Mouse (Mus musculus): ENCODE data around the gene Borcs6. TPM values are rescaled to one million over a fixed set of nuclear protein-coding genes. Genes with fewer than 3 reads are reported as not detected.

Gene Borcs6
- polyA plus RNA-seq, 1 experiment from 2014 or later, result 11.1 TPM

GRCm38 (mm10) chr11:69035411-69035810 lies 24.1 kb upstream of the Borcs6 start:
- no peak for ATAC-seq (ENCODE audit: low FRiP score)
- 70% methylated on average over 9 of the region's 9 CpGs for WGBS
- H3K9me3 ChIP-seq, result no peaks in the 10 kb centered on the region
- no peaks in the 10 kb centered on the region for H3K27me3 ChIP-seq
- H3K4me1 ChIP-seq, result peaks cover 28% of the 10 kb centered on the region
- peak overlapping the region; percentile 55; the same call in 1 of the 2 replicates for H3K4me3 ChIP-seq (replicated peaks)
- no peak overlapping the region; the same call in 1 of the 2 replicates for H3K9ac ChIP-seq
- peak overlapping the region; percentile 53 for H3K4me2 ChIP-seq
- peak overlapping the region; percentile 79 for H3K27ac ChIP-seq
- H3K36me3 ChIP-seq (replicated peaks), result peaks cover 56% of the 10 kb centered on the region

DNA sequence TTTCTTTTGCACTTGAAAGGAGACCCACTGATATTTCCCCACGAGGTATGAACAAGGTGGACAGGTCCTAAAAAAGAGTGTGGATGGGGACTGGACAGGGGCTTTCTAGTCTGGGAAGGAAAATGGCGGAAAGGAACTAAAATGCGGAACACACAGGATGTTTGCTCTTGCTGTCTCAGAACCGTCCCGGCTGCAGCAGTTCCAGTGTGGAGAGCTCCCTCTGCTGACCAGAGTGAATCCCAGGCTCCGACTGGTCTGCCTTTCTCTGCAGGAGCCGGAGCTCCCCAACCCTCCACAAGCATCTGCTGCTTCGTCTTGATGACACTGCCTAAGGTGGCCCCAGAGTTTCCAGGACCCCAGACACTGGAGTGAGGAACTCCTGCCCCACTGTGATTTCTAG lies 23.7 kb upstream of the Borcs6 start:
- Histone ChIP-seq H3K4me1 (peaks cover 28% of the 10 kb centered on the region), H3K27ac (peak overlapping the region; percentile 79), H3K27me3 (no peaks in the 10 kb centered on the region), H3K9ac (no peak overlapping the region; the same call in 1 of the 2 replicates), H3K4me2 (peak overlapping the region; percentile 53), H3K9me3 (no peaks in the 10 kb centered on the region), H3K36me3 (replicated peaks) (peaks cover 51% of the 10 kb centered on the region), H3K4me3 (replicated peaks) (peak overlapping the region; percentile 55)
- 4% methylated on average over 8 of the region's 8 CpGs for WGBS
- peak; percentile 39 for ATAC-seq (ENCODE audit: low FRiP score)

- Histone ChIP-seq H3K9me3 (no peaks in the 10 kb centered on the region), H3K9ac (peak overlapping the region; percentile 57), H3K36me3 (replicated peaks) (peaks cover 43% of the 10 kb centered on the region), H3K27ac (peak overlapping the region; percentile 84), H3K4me2 (peak overlapping the region; percentile 53), H3K4me3 (replicated peaks) (peak overlapping the region; percentile 55), H3K4me1 (peaks cover 28% of the 10 kb centered on the region), H3K27me3 (no peaks in the 10 kb centered on the region)
- ATAC-seq (ENCODE audit: low FRiP score), result no peak
- 11% methylated on average over 20 of the region's 20 CpGs for WGBS
Measured at GRCm38 (mm10) chr11:69036486-69037230, 22.9 kb upstream of the Borcs6 start.

GRCm38 (mm10) chr11:69037231-69038061 lies 22.1 kb upstream of the Borcs6 start:
- H3K36me3 ChIP-seq (replicated peaks), result peaks cover 37% of the 10 kb centered on the region
- H3K9ac ChIP-seq, result peak overlapping the region; percentile 57
- H3K27ac ChIP-seq, result peak overlapping the region; percentile 84
- peak; percentile 24; the same call in 1 of the 2 replicates for ATAC-seq (ENCODE audit: low FRiP score)
- peak overlapping the region; percentile 53 for H3K4me2 ChIP-seq
- peaks cover 28% of the 10 kb centered on the region for H3K4me1 ChIP-seq
- H3K4me3 ChIP-seq (replicated peaks), result peak overlapping the region; percentile 55
- no peaks in the 10 kb centered on the region for H3K9me3 ChIP-seq
- H3K27me3 ChIP-seq, result no peaks in the 10 kb centered on the region
- under 1% methylated on average over 34 of the region's 34 CpGs for WGBS

DNA sequence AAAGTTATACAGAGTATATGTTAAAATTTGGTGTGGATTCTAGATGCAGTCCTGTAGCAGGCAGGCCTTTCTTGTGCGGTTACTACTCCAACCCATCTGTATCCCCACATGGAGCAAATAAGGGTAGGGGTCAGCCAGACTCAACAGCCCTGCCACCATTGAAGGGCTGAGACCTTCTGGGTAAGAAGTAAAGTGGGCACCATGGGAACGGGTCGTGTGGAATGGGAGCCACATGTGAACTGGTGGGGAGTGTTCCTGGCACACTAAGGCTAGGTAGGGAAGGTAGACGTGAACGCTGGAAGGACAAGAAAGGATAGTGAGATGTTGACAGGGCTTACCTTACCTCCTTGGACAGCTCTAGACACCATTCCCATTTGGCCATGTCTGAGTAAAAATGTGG lies 21.3 kb upstream of the Borcs6 start:
- Histone ChIP-seq H3K9me3 (no peaks in the 10 kb centered on the region), H3K9ac (no peak overlapping the region), H3K4me1 (peaks cover 28% of the 10 kb centered on the region), H3K27me3 (no peaks in the 10 kb centered on the region), H3K4me3 (replicated peaks) (no peak overlapping the region; the same call in 1 of the 2 replicates), H3K36me3 (replicated peaks) (peaks cover 29% of the 10 kb centered on the region), H3K4me2 (no peak overlapping the region), H3K27ac (no peak overlapping the region)
- ATAC-seq (ENCODE audit: low FRiP score), result no peak
- 73% methylated on average over 5 of the region's 5 CpGs for WGBS

DNA sequence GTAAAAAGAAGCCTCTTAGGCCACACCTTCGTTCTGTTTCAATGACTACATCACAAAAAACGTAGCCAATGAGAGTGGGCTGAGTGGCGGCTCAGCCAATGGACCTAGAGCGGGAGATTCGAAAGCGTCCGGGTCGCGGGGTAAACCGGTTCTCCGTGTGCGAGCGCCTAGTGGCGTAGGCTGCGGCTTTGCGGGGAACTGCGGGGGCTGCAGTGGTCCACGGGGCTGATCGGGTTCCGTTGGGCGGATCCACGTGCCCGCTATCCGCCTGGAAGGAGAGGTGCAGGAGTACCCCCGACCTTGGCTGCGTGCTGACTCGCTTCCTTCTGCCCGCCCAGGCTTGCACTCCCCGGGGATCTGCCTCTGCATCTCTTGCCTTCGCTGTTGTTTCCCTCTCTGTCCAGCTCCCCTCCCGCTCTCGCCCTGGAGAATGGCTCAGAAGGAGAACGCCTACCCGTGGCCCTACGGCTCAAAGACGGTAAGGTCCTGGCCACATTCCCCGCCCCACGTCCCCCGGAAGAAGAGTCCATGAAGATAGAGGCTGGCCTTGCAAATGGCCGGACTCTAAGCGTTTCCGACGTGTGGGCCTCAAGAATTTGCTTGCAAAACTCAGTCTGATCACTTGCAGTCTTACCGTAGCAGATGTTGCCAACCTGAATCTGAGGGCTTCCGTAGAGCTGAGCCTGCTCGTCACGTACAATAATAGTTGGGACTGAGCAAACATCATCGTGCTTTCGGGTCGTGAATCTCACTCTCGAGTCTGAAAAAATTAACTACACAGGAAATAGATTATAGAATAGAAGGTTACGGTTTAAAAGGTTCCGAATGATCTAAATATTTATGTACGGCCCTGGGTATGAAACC lies 13.8 kb upstream of the Borcs6 start, which contains the start of gene Aurkb:
Aurkb (plus strand) TSS at position 117 of the 864 bp plus-strand sequence.
- ATAC-seq (ENCODE audit: low FRiP score), result peak; percentile 79
- peaks cover 36% of the 10 kb centered on the region for H3K4me1 ChIP-seq
- H3K4me3 ChIP-seq (replicated peaks), result peak within 1 kb of the TSS; percentile 75
- H3K27me3 ChIP-seq, result no peaks in the 10 kb centered on the region
- peaks cover 34% of the 10 kb centered on the region for H3K36me3 ChIP-seq (replicated peaks)
- H3K9me3 ChIP-seq, result no peaks in the 10 kb centered on the region
- H3K4me2 ChIP-seq, result peak within 1 kb of the TSS; percentile 75
- 1% methylated on average over 48 of the region's 54 CpGs for WGBS
- H3K9ac ChIP-seq, result peak within 1 kb of the TSS; percentile 84
- peak within 1 kb of the TSS; percentile 89 for H3K27ac ChIP-seq

DNA sequence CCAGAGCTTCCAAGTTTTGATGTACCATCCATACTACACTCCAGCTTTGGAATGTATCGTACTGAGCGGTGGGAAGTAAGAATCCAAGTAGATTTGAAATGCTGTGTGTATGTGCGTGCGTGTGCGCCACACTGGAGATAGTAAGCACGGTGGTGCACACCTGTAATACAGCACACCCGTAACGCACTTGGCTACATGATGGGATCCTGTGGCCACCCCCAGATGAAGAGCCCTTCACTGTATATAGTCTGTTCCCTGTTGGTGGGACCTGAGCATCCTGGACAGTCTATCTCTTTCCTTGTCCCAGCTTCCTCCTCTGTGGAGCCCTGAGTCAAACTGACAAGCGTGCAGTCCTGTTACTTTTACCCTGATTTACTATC lies 13.1 kb upstream of the Borcs6 start:
- WGBS, result 23% methylated on average over 9 of the region's 9 CpGs
- Histone ChIP-seq H3K4me2 (peak overlapping the region; percentile 75), H3K4me3 (replicated peaks) (peak overlapping the region; percentile 75), H3K9me3 (no peaks in the 10 kb centered on the region), H3K36me3 (replicated peaks) (peaks cover 39% of the 10 kb centered on the region), H3K27me3 (no peaks in the 10 kb centered on the region), H3K27ac (0 out of 2 replicates have a peak overlapping the region, but pooled peaks have one; percentile 5), H3K4me1 (peaks cover 39% of the 10 kb centered on the region), H3K9ac (peak overlapping the region; percentile 84)
- ATAC-seq (ENCODE audit: low FRiP score), result no peak

DNA sequence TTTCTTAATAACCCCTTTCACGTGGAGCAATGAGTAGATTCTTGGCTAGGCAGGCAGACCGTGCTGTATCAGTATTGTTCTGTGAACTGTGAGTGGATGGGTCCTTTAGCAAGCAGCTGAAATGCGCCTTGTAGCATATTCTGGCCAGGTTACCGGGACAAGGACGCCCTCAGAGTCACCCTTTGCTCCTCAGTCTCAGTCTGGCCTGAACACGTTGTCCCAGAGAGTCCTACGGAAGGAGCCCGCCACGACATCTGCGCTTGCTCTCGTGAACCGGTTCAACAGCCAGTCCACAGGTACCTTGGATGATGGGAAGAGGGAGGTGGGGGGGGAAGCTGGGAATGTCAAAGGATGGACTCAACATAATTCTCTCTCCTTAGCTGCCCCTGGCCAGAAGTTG lies 11.9 kb upstream of the Borcs6 start:
- H3K36me3 ChIP-seq (replicated peaks), result peaks cover 44% of the 10 kb centered on the region
- H3K4me1 ChIP-seq, result peaks cover 39% of the 10 kb centered on the region
- no peak for ATAC-seq (ENCODE audit: low FRiP score)
- H3K9me3 ChIP-seq, result no peaks in the 10 kb centered on the region
- H3K4me3 ChIP-seq (replicated peaks), result peak overlapping the region; percentile 75
- peak overlapping the region; percentile 75 for H3K4me2 ChIP-seq
- no peaks in the 10 kb centered on the region for H3K27me3 ChIP-seq
- H3K27ac ChIP-seq, result no peak overlapping the region
- peak overlapping the region; percentile 17 for H3K9ac ChIP-seq
- 94% methylated on average over 12 of the region's 12 CpGs for WGBS

GRCm38 (mm10) chr11:69048151-69048550 lies 11.4 kb upstream of the Borcs6 start:
- Histone ChIP-seq H3K9me3 (no peaks in the 10 kb centered on the region), H3K4me1 (peaks cover 39% of the 10 kb centered on the region), H3K27ac (no peak overlapping the region), H3K4me3 (replicated peaks) (no peak overlapping the region), H3K4me2 (0 out of 2 replicates have a peak overlapping the region, but pooled peaks have one; percentile 75), H3K27me3 (no peaks in the 10 kb centered on the region), H3K9ac (no peak overlapping the region), H3K36me3 (replicated peaks) (peaks cover 46% of the 10 kb centered on the region)
- 93% methylated on average over 14 of the region's 14 CpGs for WGBS
- no peak for ATAC-seq (ENCODE audit: low FRiP score)

GRCm38 (mm10) chr11:69050748-69051147 lies 8.8 kb upstream of the Borcs6 start:
- no peak for ATAC-seq (ENCODE audit: low FRiP score)
- H3K4me1 ChIP-seq, result peaks cover 39% of the 10 kb centered on the region
- H3K9me3 ChIP-seq, result no peaks in the 10 kb centered on the region
- H3K9ac ChIP-seq, result no peak overlapping the region
- no peaks in the 10 kb centered on the region for H3K27me3 ChIP-seq
- peaks cover 59% of the 10 kb centered on the region for H3K36me3 ChIP-seq (replicated peaks)
- WGBS, result 85% methylated on average over 8 of the region's 8 CpGs
- H3K4me2 ChIP-seq, result no peak overlapping the region
- no peak overlapping the region for H3K27ac ChIP-seq
- H3K4me3 ChIP-seq (replicated peaks), result no peak overlapping the region

GRCm38 (mm10) chr11:69051771-69052170 lies 7.7 kb upstream of the Borcs6 start:
- no peak for ATAC-seq (ENCODE audit: low FRiP score)
- H3K36me3 ChIP-seq (replicated peaks), result peaks cover 59% of the 10 kb centered on the region

More at GRCm38 (mm10) chr11:69051771-69052170, 7.7 kb upstream of the Borcs6 start:
- H3K4me1 ChIP-seq, result peaks cover 32% of the 10 kb centered on the region
- H3K4me3 ChIP-seq (replicated peaks), result no peak overlapping the region
- no peak overlapping the region for H3K27ac ChIP-seq
- no peak overlapping the region for H3K4me2 ChIP-seq
- no peaks in the 10 kb centered on the region for H3K27me3 ChIP-seq
- H3K9ac ChIP-seq, result no peak overlapping the region
- 50% methylated on average over 4 of the region's 4 CpGs for WGBS
- H3K9me3 ChIP-seq, result no peaks in the 10 kb centered on the region
